Mouse (Mus musculus) lung, embryonic 14.5 days (tissue): Measurements from ENCODE around the gene Tmsb15b2. TPM values are rescaled to one million over a fixed set of nuclear protein-coding genes. Genes with fewer than 3 reads are reported as not detected.
"Not testable (repeated sequence)": the region's sequence is repeated elsewhere in the genome, so short reads cannot be mapped to it uniquely, and the experiment has no call there.

Source experiments
- ATAC-seq: fragments of 200-750 bp; cut with Nextera tagmentation; 2 replicates; pipeline ENCODE4 v1.8.0; 2017; ENCODE audit warnings: mild to moderate bottlenecking, moderate TSS enrichment, moderate library complexity; ENCODE audit not compliant: insufficient read depth
- DNase-seq: peaks from one replicate; pipeline ENCODE4 v3.0.0-alpha.2; 2015
- H3K27ac ChIP-seq: fragments of 300-500 bp; sonication (generic); 2 replicates; pipeline ENCODE4 v1.5.1; 2014; ENCODE audit warnings: low read depth, mild to moderate bottlenecking, moderate library complexity
- H3K27me3 ChIP-seq: fragments of 300-500 bp; sonication (generic); 2 replicates; pipeline ENCODE4 v1.6.1; 2014; ENCODE audit warnings: low read length, control low read depth; ENCODE audit not compliant: insufficient read depth
- H3K36me3 ChIP-seq: fragments of 300-500 bp; sonication (generic); 2 replicates; pipeline ENCODE4 v1.6.1; 2014; ENCODE audit warnings: control low read depth; ENCODE audit not compliant: insufficient read depth
- H3K4me1 ChIP-seq: fragments of 300-500 bp; sonication (generic); 2 replicates; pipeline ENCODE4 v1.6.1; 2014; ENCODE audit warnings: antibody characterized with exemption, control low read depth; ENCODE audit not compliant: insufficient read depth
- H3K4me2 ChIP-seq: fragments of 300-500 bp; sonication (generic); 2 replicates; pipeline ENCODE4 v1.6.1; 2014; ENCODE audit warnings: mild to moderate bottlenecking
- H3K4me3 ChIP-seq: fragments of 300-500 bp; sonication (generic); 2 replicates; pipeline ENCODE4 v1.5.1; 2014; ENCODE audit warnings: low read depth, low read length
- H3K9ac ChIP-seq: fragments of 300-500 bp; sonication (generic); 2 replicates; pipeline ENCODE4 v1.6.1; 2014
- H3K9me3 ChIP-seq: fragments of 300-500 bp; sonication (generic); 2 replicates; pipeline ENCODE4 v1.6.1; 2016; ENCODE audit warnings: low read depth, low read length, control low read depth
- CTCF ChIP-seq: IDR thresholded peaks from 2 replicates; pipeline ENCODE4 v1.5.1; 2016; ENCODE audit warnings: antibody characterized with exemption, low read depth
- WGBS: fragments of 180-500 bp; shearing (Covaris S2); extraction: QIAGEN DNeasy Blood & Tissue Kit; methylation state at CpG from one replicate; pipeline ENCODE4 v1.1.7; 2014; 5-methylcytosine and 5-hydroxymethylcytosine counted together
- polyA plus RNA-seq: library from polyadenylated mRNA; unstranded; fragments of >200 nt; fragmentation: Nextera tagmentation; extraction: Ambion mirVana; gene quantifications from 2 replicates; pipeline ENCODE4 v1.2.1, GENCODE M21; 2014

The Tmsb15b2 gene
- 27.6 and 44.5 TPM in 2 replicates for polyA plus RNA-seq

DNA sequence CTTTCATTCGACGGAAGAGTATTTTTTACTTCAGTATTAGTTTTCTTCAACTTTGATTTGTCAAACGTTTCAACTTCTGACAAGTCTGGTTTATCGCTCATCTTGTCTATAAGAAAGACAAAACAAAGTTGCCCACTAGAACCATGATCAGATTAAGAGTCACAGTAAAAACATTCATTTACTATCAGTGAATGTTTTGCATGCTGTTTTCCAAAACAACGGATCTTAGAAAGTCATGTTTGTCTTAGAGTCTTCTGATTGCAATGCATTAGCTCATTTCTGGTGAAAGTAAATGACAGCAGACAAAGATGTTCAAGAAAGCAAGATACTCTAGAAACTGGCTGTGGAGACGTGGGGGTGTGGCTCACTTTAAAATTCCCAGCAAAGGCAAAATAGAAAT, at the start of gene Tmsb15b2:
Gene Tmsb15b2, minus strand, starts transcription at position 101 of the 400 bp plus-strand sequence.
- H3K4me2 ChIP-seq, result peak within 1 kb of the TSS; percentile 60
- not testable (repeated sequence) for H3K27me3 ChIP-seq, H3K9me3 ChIP-seq, ATAC-seq, H3K9ac ChIP-seq, H3K27ac ChIP-seq, H3K36me3 ChIP-seq, H3K4me1 ChIP-seq, DNase-seq
- H3K4me3 ChIP-seq, result peak within 1 kb of the TSS; percentile 37
- 88% methylated on average over 6 of the region's 6 CpGs for WGBS

DNA sequence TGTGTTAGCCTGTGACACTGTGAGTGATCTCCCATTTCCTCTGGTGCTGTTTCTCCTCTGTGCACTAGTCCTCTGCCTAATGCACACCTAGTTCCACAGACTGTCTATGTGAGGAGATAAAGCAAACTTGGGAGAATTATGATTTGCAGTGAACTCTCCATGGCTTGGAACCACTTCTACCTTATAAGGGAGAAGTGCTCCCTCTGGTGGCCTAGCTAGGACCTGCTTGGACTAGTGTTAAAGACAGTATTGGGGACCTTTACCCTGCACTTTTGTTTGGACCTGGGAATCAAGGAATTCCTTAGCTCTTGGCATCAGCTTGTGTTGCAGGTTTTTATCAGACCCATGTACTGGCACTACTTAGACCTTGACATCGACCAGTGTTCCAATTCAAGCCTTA, 44.0 kb upstream of the Tmsb15b2 start:
- peak; percentile 69; the same call in 1 of the 2 replicates for ATAC-seq

DNA sequence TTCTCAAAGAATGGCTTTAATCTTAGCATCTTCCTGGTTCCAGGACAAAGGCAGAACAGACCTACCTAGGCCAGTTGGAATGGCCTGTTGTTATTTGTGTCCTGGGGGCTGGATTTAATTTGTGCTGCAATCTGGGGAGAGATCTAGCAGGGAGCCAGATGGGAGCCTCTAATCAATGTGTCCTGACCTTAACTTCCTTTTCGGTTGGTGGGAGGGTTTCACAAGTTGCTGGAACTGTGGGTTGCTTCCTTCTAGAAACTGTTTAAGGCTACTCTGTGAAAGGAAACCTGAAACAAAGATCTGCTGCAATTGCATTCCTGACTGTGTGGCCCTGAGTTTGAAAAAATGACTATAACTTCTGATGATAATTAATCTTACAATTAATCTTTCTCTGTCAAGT, 42.4 kb upstream of the Tmsb15b2 start:
- Histone ChIP-seq H3K4me1 (no peaks in the 10 kb centered on the region), H3K4me2 (no peak overlapping the region), H3K4me3 (no peak overlapping the region), H3K9me3 (no peaks in the 10 kb centered on the region), H3K9ac (no peak overlapping the region), H3K36me3 (0 out of 2 replicates have a peak, but pooled peaks cover 3% of the 10 kb centered on the region), H3K27me3 (no peaks in the 10 kb centered on the region), H3K27ac (no peak overlapping the region)
- WGBS, result 69% methylated on average over 1 of the region's 1 CpGs
- TF ChIP-seq CTCF, result no peak
- no peak for ATAC-seq
- no peak for DNase-seq

More for the DNA sequence above, 44.0 kb upstream of the Tmsb15b2 start:
- Histone ChIP-seq H3K4me1 (no peaks in the 10 kb centered on the region), H3K36me3 (no peaks in the 10 kb centered on the region), H3K9ac (no peak overlapping the region), H3K9me3 (no peaks in the 10 kb centered on the region), H3K27me3 (no peaks in the 10 kb centered on the region), H3K4me3 (no peak overlapping the region), H3K4me2 (no peak overlapping the region), H3K27ac (no peak overlapping the region)
- peak; percentile 68 for TF ChIP-seq CTCF
- WGBS, result 19% methylated on average over 1 of the region's 1 CpGs
- peak; percentile 80 for DNase-seq

DNA sequence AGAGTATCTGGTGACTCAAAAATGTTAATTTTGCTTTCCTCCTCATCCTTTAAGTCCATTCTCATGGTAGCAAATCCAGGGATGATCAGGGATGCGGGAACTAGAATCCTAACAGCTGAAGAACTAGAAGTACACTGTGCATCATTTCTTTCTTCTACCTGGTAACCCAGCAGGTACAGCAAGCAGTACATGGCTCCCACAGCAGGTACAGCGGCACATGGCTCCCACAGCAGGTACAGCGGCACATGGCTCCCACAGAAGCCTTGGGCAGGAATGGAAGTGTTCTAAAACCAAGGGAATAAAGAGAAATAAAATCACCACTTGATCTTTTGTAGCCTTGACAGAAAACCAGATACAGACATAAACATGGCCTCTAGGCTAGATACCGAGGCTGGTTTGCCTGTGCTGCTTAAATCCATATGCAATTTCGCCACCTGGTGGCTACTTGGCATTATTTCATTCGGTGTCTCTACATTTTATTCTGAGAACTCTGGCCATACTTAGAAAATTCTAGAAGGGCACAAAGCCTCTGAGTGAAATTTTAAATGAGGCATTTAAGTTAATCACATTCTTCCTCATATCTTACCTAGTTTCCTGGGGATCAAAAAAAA, 39.9 kb upstream of the Tmsb15b2 start:
- ATAC-seq (peak; percentile 65; the same call in 1 of the 2 replicates), DNase-seq (peak; percentile 83)

DNA sequence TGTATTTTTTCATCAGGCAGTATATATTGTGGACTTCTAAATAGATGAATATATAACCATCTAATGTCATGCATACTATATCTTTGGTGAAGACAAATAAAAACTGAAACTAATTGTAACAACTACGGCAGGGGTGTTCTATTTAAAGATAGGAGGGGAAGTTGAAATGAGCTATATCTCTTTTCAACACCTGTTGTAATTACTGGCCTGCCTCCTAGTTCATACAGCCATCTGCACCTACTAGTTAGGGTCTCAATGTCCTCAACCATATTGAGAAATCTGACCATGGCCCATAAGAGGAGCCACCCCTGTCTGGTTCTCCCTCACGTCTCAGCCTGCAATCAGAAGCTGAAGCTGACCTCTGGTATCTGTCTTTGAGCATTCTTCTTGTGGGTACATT, 21.0 kb upstream of the Tmsb15b2 start:
- DNase-seq (no peak), ATAC-seq (no peak)
- Histone ChIP-seq H3K36me3 (no peaks in the 10 kb centered on the region), H3K27me3 (0 out of 2 replicates have a peak, but pooled peaks cover 10% of the 10 kb centered on the region), H3K27ac (no peak overlapping the region), H3K9me3 (no peaks in the 10 kb centered on the region), H3K4me3 (no peak overlapping the region), H3K9ac (no peak overlapping the region), H3K4me2 (no peak overlapping the region), H3K4me1 (no peaks in the 10 kb centered on the region)
- no peak for TF ChIP-seq CTCF
- WGBS, result 80% methylated on average over 2 of the region's 2 CpGs

More for the DNA sequence above, 39.9 kb upstream of the Tmsb15b2 start:
- Histone ChIP-seq H3K36me3 (0 out of 2 replicates have a peak, but pooled peaks cover 8% of the 10 kb centered on the region), H3K4me3 (no peak overlapping the region), H3K27me3 (no peaks in the 10 kb centered on the region), H3K9ac (no peak overlapping the region), H3K9me3 (no peaks in the 10 kb centered on the region), H3K4me1 (no peaks in the 10 kb centered on the region), H3K4me2 (no peak overlapping the region), H3K27ac (no peak overlapping the region)
- 50% methylated on average over 6 of the region's 6 CpGs for WGBS
- TF ChIP-seq CTCF, result peak; percentile 67

DNA sequence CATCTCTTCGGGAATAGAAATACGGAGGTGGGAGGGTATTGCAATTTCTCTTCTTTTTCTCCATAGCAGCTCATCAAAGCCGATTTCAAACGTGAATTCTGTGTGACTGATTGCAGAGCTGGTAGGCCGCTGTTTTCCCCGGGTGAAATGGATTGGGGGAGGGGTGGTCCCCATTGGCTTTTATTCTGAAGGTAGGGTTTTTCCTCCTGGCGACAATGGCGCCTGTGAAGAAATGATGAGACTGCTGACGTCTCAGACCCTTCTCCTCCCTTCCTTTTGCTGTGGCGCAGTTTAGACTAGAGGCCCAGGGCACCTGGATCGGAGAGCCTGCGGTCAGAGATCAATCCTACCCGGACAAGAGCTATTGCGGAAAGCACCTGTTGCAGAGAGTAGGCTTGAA, 18.3 kb upstream of the Tmsb15b2 start:
- H3K9me3 ChIP-seq, result no peaks in the 10 kb centered on the region
- DNase-seq, result no peak
- peak overlapping the region; percentile 32 for H3K4me3 ChIP-seq
- 31% methylated on average over 13 of the region's 14 CpGs for WGBS
- 0 out of 2 replicates have a peak, but pooled peaks cover 10% of the 10 kb centered on the region for H3K27me3 ChIP-seq
- H3K4me2 ChIP-seq, result peak overlapping the region; percentile 62
- no peak for TF ChIP-seq CTCF
- no peak overlapping the region for H3K27ac ChIP-seq
- no peak overlapping the region for H3K9ac ChIP-seq
- ATAC-seq, result no peak
- H3K36me3 ChIP-seq, result no peaks in the 10 kb centered on the region
- H3K4me1 ChIP-seq, result no peaks in the 10 kb centered on the region

DNA sequence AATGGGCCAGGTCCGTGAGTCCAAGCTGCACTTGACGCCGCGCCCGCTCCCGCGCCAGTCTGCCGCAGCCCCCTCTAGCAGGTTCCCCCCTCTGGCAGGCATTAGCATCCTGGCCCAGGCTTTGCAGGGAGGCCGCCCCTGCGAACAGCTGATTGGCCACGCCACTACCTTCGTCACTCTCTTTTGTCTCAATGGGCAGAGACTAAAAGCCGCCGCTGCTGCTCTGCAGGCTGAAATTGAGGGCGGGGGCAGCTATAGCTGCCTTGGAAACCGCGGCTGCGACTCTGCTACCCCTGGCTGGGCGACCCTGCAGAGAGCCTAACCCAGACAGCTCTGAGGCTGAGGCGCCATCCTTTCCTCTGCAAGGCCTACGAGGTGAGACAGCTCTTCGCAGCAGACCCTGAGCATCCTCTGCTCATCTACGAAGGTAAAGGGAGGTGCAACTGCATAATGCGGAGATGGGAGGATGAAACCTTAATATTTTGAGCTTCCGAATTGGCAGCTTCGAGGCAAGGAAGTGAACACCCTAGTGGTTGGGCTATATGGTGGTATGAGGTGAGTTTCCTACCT, 17.8 kb upstream of the Tmsb15b2 start, which contains the start of gene Zcchc18:
Gene Zcchc18, plus strand, starts transcription at position 178 of the 570 bp plus-strand sequence.
- TF ChIP-seq CTCF, result no peak
- Histone ChIP-seq H3K4me3 (peak within 1 kb of the TSS; percentile 32), H3K4me2 (peak within 1 kb of the TSS; percentile 62), H3K4me1 (no peaks in the 10 kb centered on the region), H3K27me3 (0 out of 2 replicates have a peak, but pooled peaks cover 10% of the 10 kb centered on the region), H3K9me3 (no peaks in the 10 kb centered on the region), H3K27ac (no peak within 1 kb of the TSS), H3K9ac (no peak within 1 kb of the TSS), H3K36me3 (no peaks in the 10 kb centered on the region)
- peak; percentile 97 for ATAC-seq
- DNase-seq, result peak; percentile 74
- 10% methylated on average over 26 of the region's 26 CpGs for WGBS
